Mouse (Mus musculus) thymus, adult 2 months (tissue): Measurements from ENCODE around the gene Iqsec3.

Source experiments
- CTCF ChIP-seq: fragments of 200-500 bp; IDR thresholded peaks from 2 replicates; pipeline ENCODE4 v1.5.1; 2012; ENCODE audit warnings: mild to moderate bottlenecking, control low read depth, low read length, moderate library complexity, borderline replicate concordance; ENCODE audit not compliant: control insufficient read depth, poor library complexity, insufficient read depth; ENCODE audit errors: extremely low read depth
- POLR2A ChIP-seq: fragments of 200-500 bp; IDR thresholded peaks from 2 replicates; pipeline ENCODE4 v1.6.1; 2012; ENCODE audit warnings: mild to moderate bottlenecking, low read length, control low read depth, moderate library complexity; ENCODE audit not compliant: control insufficient read depth, poor library complexity, insufficient read depth; ENCODE audit errors: extremely low read depth

GRCm38 (mm10) chr6:121329848-121330508 lies 143.5 kb downstream of the Iqsec3 start:
- TF ChIP-seq CTCF = no peak
- no peak for TF ChIP-seq POLR2A
